Mouse (Mus musculus) liver, embryonic 16.5 days (tissue): ENCODE measurements around the gene Trak2. TPM values are rescaled to one million over a fixed set of nuclear protein-coding genes. Genes with fewer than 3 reads are reported as not detected.
"Not testable (repeated sequence)": the region's sequence is repeated elsewhere in the genome, so short reads cannot be mapped to it uniquely, and the experiment has no call there.

Source experiments
- ATAC-seq: fragments of 200-750 bp; cut with Nextera tagmentation; 2 replicates; pipeline ENCODE4 v1.8.0; 2017; ENCODE audit warnings: low read depth, mild to moderate bottlenecking, moderate number of reproducible peaks, moderate library complexity
- H3K27ac ChIP-seq: fragments of 300-500 bp; sonication (generic); 2 replicates; pipeline ENCODE4 v1.5.1; 2014; ENCODE audit warnings: mild to moderate bottlenecking, low read length
- H3K27me3 ChIP-seq: fragments of 300-500 bp; sonication (generic); 2 replicates; pipeline ENCODE4 v1.6.1; 2014; ENCODE audit warnings: low read depth, low read length, mixed read lengths; ENCODE audit not compliant: control insufficient read depth, insufficient read depth
- H3K36me3 ChIP-seq: fragments of 300-500 bp; sonication (generic); 2 replicates; pipeline ENCODE4 v1.6.1; 2014; ENCODE audit warnings: mild to moderate bottlenecking; ENCODE audit not compliant: control insufficient read depth, insufficient read depth
- H3K4me1 ChIP-seq: fragments of 300-500 bp; sonication (generic); 2 replicates; pipeline ENCODE4 v1.6.1; 2014; ENCODE audit warnings: low read depth, low read length, mixed read lengths; ENCODE audit not compliant: control insufficient read depth
- H3K4me2 ChIP-seq: fragments of 300-500 bp; sonication (generic); 2 replicates; pipeline ENCODE4 v1.6.1; 2014; ENCODE audit warnings: low read depth, low read length, mixed read lengths
- H3K4me3 ChIP-seq: fragments of 300-500 bp; sonication (generic); 2 replicates; pipeline ENCODE4 v1.5.1; 2014; ENCODE audit warnings: low read depth, mild to moderate bottlenecking, low read length
- H3K9ac ChIP-seq: fragments of 300-500 bp; sonication (generic); 2 replicates; pipeline ENCODE4 v1.6.1; 2014; ENCODE audit warnings: low read depth, low read length
- H3K9me3 ChIP-seq: fragments of 300-500 bp; sonication (generic); replicated peaks from 2 replicates; pipeline ENCODE4 v1.6.1; 2016; ENCODE audit warnings: low read length; ENCODE audit not compliant: control insufficient read depth
- WGBS: fragments of 180-500 bp; shearing (Covaris S2); extraction: QIAGEN DNeasy Blood & Tissue Kit; methylation state at CpG from one replicate; pipeline ENCODE4 v1.1.7; 2014; ENCODE audit not compliant: insufficient replicate concordance; 5-methylcytosine and 5-hydroxymethylcytosine counted together
- polyA plus RNA-seq: library from polyadenylated mRNA; unstranded; fragments of >200 nt; fragmentation: Nextera tagmentation; extraction: Ambion mirVana; gene quantifications from 2 replicates; pipeline ENCODE4 v1.2.1, GENCODE M21; 2015

The Trak2 gene
- polyA plus RNA-seq, 1 experiment from 2014 or later = 58.9 TPM

DNA sequence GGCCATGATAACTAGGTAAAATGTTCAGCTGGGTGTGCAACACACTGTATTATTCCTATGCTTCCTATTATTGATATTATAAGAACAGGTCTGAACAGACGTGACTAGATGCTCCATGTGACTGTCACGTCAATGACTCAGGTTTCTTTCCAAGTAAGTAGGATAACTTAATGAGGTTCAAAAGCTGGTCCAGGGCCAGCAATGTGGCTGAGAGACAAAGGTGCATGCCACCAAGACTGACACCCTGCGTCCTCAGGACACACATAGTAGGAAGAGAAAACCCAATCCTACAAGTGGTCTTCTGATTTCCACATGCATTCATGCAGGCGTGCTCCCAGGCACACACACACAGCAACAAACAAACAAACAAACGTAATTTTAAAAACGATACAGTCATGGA, 2.1 kb downstream of the Trak2 start:
- Histone ChIP-seq H3K36me3 (no peaks in the 10 kb centered on the region; the same call in 1 of the 2 replicates), H3K9ac (peak overlapping the region; percentile 99), H3K4me2 (peak overlapping the region; percentile 56), H3K27me3 (no peaks in the 10 kb centered on the region), H3K4me1 (peaks cover 31% of the 10 kb centered on the region), H3K4me3 (peak overlapping the region; percentile 97), H3K27ac (peak overlapping the region; percentile 87), H3K9me3 (no peaks in the 10 kb centered on the region)
- 48% methylated on average over 6 of the region's 6 CpGs for WGBS
- ATAC-seq = no peak

DNA sequence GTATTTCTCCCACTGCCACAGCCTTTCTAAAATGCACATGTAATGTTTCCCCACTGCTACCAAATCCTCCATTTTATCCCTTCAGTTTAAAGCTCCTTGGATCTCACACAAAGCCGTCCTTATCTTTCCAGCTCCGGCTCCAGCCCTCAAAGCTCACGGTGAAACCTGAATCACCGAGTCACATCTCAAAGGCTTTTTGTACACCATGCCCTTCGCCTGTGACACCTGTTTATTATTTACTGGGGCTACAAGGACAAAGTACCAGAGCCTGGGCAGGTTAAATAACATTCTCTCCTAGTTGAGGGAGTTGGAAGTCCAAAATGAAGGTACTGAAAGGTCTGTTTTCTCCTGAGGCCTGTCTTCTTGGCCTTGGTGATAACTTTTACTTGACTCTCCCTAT, 3.2 kb downstream of the Trak2 start:
- Histone ChIP-seq H3K9ac (peak overlapping the region; percentile 99), H3K36me3 (no peaks in the 10 kb centered on the region; the same call in 1 of the 2 replicates), H3K4me2 (peak overlapping the region; percentile 56), H3K27ac (peak overlapping the region; percentile 87), H3K9me3 (no peaks in the 10 kb centered on the region), H3K4me3 (peak overlapping the region; percentile 97), H3K27me3 (no peaks in the 10 kb centered on the region), H3K4me1 (peaks cover 32% of the 10 kb centered on the region)
- ATAC-seq = no peak
- WGBS = 23% methylated on average over 5 of the region's 5 CpGs

DNA sequence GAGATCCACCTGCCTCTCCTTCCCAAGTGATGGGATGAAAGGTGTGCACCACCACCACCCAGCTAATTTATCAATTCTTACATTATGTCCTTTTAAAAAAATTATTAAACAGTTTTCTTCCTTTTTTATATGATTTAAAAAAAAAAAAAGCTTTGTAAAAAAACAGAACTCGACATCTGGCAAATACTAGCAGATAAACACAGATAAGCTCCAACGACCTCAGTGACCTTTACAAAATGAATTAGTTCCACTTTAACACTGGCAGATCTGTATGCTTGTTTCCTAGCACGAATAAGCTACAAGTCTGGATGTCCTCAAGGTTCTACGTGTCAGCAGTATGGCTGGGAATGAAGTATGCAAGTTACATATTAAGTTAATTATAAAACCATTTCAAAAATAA, 5.7 kb downstream of the Trak2 start:
- no peaks in the 10 kb centered on the region for H3K27me3 ChIP-seq
- H3K36me3 ChIP-seq = no peaks in the 10 kb centered on the region; the same call in 1 of the 2 replicates
- peak overlapping the region; percentile 47 for H3K4me2 ChIP-seq
- no peak for ATAC-seq
- H3K9me3 ChIP-seq = no peaks in the 10 kb centered on the region
- peak overlapping the region; percentile 15 for H3K4me3 ChIP-seq
- H3K4me1 ChIP-seq = peaks cover 57% of the 10 kb centered on the region
- H3K27ac ChIP-seq = peak overlapping the region; percentile 65
- 0 out of 2 replicates have a peak overlapping the region, but pooled peaks have one; percentile 9 for H3K9ac ChIP-seq
- WGBS = 28% methylated on average over 4 of the region's 4 CpGs

DNA sequence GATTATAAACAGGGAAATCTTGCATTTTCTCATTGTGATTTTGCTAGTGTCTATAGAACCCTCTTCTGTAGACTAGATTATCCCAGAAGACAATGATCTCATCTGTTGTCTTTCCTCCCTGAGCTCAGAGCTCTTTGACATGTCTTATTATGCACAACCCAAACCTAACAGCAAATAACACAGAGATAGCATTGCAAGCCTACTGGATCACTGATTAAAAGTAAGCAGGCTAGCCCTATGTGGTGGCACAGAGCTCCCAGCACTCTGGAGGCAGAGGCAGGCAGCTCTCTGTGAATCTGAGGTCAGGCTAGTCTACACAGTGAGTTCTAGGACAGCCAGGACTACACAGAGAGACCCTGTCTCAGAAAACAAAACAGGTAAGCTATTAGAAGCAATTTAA, 10.4 kb downstream of the Trak2 start:
- Histone ChIP-seq H3K4me3 (peak overlapping the region; percentile 14), H3K4me1 (peaks cover 85% of the 10 kb centered on the region)
- peak; percentile 59 for ATAC-seq

DNA sequence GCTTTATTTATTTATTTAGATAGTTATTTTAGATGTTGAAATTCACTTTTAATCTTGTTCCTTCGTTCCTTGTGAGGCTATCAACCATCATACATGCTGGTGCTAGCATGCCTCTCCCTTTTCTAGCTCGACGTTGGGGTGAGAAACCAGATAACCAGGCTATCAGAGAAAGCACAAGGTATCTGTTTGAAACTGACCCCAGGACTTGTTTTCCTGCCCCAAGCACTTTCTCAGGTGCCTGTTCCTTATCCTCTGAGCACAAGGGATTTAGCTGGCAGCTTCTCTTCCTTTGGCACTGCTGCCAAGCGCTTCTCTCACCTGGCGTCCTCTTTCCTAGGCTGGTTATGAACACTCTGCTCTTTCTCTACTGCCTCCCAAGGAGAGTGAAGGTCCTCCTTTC, 10.8 kb downstream of the Trak2 start:
- Histone ChIP-seq H3K4me3 (peak overlapping the region; percentile 16), H3K27ac (peak overlapping the region; percentile 94), H3K36me3 (0 out of 2 replicates have a peak, but pooled peaks cover 3% of the 10 kb centered on the region), H3K9me3 (no peaks in the 10 kb centered on the region), H3K4me2 (peak overlapping the region; percentile 65), H3K27me3 (no peaks in the 10 kb centered on the region), H3K4me1 (peaks cover 86% of the 10 kb centered on the region), H3K9ac (peak overlapping the region; percentile 55)
- peak; percentile 89 for ATAC-seq
- WGBS = 21% methylated on average over 5 of the region's 5 CpGs

More for the DNA sequence above, 10.4 kb downstream of the Trak2 start:
- peak overlapping the region; percentile 51 for H3K9ac ChIP-seq
- H3K9me3 ChIP-seq = no peaks in the 10 kb centered on the region
- no peaks in the 10 kb centered on the region for H3K27me3 ChIP-seq
- 0 out of 2 replicates have a peak, but pooled peaks cover 3% of the 10 kb centered on the region for H3K36me3 ChIP-seq
- peak overlapping the region; percentile 65 for H3K4me2 ChIP-seq
- peak overlapping the region; percentile 94 for H3K27ac ChIP-seq

DNA sequence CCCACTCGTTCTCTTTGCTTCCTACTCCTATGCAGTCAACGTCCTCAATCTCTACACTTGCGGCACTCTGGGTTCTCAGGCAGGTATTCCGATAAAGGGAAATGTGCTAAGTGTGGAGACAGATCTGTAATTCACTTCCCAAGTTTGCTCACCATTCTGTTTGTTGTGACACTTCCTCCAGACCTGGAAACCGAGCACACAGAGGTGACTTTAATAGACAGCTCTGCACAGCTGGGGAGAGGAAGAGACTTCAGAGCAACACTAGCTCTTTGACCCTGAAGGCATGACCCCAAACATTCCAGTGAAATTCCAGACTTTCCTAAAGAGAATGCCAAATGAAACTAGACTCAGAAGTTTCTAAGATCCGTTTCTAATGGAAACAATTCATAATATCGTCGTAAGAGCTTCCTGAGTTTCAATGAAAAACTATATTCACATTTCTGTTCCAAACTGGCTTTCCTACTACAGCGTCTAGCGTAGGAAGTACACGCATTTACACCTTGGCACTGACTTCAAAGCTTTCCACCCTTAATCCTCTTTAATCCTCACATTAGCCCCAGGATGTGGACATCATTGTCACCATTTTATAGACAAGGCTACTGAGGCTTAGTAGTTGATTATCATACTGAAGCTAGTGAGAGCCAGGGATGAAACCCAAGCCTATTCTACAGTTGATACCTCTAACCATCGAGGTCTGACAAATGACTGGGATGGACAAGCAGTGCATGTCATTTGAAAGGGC, 11.9 kb downstream of the Trak2 start:
- Histone ChIP-seq H3K4me2 (peak overlapping the region; percentile 65), H3K4me3 (peak overlapping the region; percentile 16), H3K36me3 (0 out of 2 replicates have a peak, but pooled peaks cover 3% of the 10 kb centered on the region), H3K27me3 (no peaks in the 10 kb centered on the region), H3K27ac (peak overlapping the region; percentile 94), H3K9ac (peak overlapping the region; percentile 55), H3K9me3 (no peaks in the 10 kb centered on the region), H3K4me1 (peaks cover 83% of the 10 kb centered on the region)
- WGBS = 58% methylated on average over 12 of the region's 12 CpGs
- ATAC-seq = no peak

DNA sequence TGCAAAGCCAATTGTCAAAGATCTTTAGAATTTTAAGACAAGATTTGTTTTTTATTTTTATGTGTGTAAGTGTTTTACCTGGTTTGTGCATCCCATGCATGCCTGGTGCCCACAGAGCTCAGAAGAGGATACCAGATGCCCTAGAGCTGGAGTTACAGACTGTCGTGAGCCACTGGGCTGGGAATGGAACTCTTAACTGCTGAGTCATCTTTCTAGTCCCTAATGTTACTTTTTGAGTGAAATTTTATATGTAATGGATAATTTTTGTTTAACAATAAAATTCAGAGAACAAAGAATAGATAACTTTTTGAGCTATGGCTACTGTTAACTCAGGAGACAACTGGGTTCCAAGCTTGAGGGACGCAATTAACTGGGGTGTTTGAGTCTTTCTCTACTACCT, 13.5 kb downstream of the Trak2 start:
- Histone ChIP-seq H3K27ac (peak overlapping the region; percentile 81), H3K4me2 (peak overlapping the region; percentile 19), H3K9ac (peak overlapping the region; percentile 44; the same call in 1 of the 2 replicates), H3K4me3 (no peak overlapping the region; the same call in 1 of the 2 replicates), H3K27me3 (no peaks in the 10 kb centered on the region), H3K4me1 (peaks cover 86% of the 10 kb centered on the region), H3K36me3 (0 out of 2 replicates have a peak, but pooled peaks cover 3% of the 10 kb centered on the region), H3K9me3 (no peaks in the 10 kb centered on the region)
- no peak for ATAC-seq
- 61% methylated on average over 2 of the region's 2 CpGs for WGBS

DNA sequence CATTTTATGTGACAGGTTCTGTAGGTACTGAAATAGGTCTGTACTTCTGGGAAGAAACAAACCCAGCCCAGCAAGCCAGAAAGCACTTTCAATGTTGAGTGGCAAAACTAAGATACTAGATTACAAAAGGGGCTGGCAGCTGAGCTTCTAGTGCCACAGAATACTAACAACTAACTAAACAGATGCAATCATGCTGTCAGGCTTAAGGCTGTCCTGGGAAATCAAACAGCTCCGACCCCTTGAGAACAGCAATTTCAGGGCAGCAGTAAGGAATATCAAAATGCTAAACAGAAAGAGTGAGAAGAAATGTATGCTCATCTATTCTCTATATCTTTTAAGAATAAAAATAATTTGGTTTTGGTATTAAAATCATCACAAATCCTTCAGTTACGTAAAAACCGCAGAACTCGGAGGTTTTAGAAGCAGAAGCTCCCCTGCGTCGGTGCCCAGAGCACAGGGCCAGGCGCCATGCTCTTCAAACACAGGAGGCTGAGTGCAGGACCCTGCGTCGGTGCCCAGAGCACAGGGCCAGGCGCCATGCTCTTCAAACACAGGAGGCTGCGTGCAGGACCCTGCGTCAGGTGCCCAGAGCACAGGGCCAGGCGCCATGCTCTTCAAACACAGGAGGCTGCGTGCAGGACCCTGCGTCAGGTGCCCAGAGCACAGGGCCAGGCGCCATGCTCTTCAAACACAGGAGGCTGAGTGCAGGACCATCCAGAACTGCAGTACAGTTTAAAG, 14.3 kb downstream of the Trak2 start:
- H3K4me2 ChIP-seq, H3K9me3 ChIP-seq, H3K4me3 ChIP-seq, H3K27me3 ChIP-seq, ATAC-seq, H3K36me3 ChIP-seq: not testable (repeated sequence)
- Histone ChIP-seq H3K27ac (peak overlapping the region; percentile 81), H3K4me1 (peaks cover 84% of the 10 kb centered on the region), H3K9ac (peak overlapping the region; percentile 6)
- WGBS = 82% methylated on average over 16 of the region's 16 CpGs
